Mouse (Mus musculus): ENCODE data around the gene Spata2. TPM values are rescaled to one million over a fixed set of nuclear protein-coding genes. Genes with fewer than 3 reads are reported as not detected.

The Spata2 gene
- polyA plus RNA-seq, 1 experiment from 2014 or later: 19.6 TPM

Other genes with a start within 250 kb of the Spata2 start
- 7.6 and 13.4 TPM in 2 replicates for gene B4galt5, start 143.7 kb downstream of the Spata2 start, polyA plus RNA-seq (2016; fragmentation: Nextera tagmentation; extraction: Ambion mirVana)
- gene Slc9a8, start 71.2 kb downstream of the Spata2 start, polyA plus RNA-seq (2016; fragmentation: Nextera tagmentation; extraction: Ambion mirVana): 26.5 and 26.7 TPM in 2 replicates
- 126 and 129 TPM in 2 replicates for gene Rnf114, start 242 bp downstream of the Spata2 start, polyA plus RNA-seq (2016; fragmentation: Nextera tagmentation; extraction: Ambion mirVana)
- 11.8 and 14.6 TPM in 2 replicates for gene Snai1, start 45.3 kb upstream of the Spata2 start, polyA plus RNA-seq (2016; fragmentation: Nextera tagmentation; extraction: Ambion mirVana)
- gene Ube2v1, start 139.2 kb upstream of the Spata2 start, polyA plus RNA-seq (2016; fragmentation: Nextera tagmentation; extraction: Ambion mirVana): 303 and 311 TPM in 2 replicates
- gene Gm20431, start 168.6 kb upstream of the Spata2 start, polyA plus RNA-seq (2016; fragmentation: Nextera tagmentation; extraction: Ambion mirVana): 7.5 and 10.2 TPM in 2 replicates
- gene Cebpb, start 196.0 kb upstream of the Spata2 start, polyA plus RNA-seq (2016; fragmentation: Nextera tagmentation; extraction: Ambion mirVana): 0.95 and 1.5 TPM in 2 replicates
- gene Tmem189, start 196.9 kb upstream of the Spata2 start, polyA plus RNA-seq (2016; fragmentation: Nextera tagmentation; extraction: Ambion mirVana): 31.2 and 34.5 TPM in 2 replicates